Mouse (Mus musculus): ENCODE results near the gene Gm20831. TPM values are rescaled to one million over a fixed set of nuclear protein-coding genes. Genes with fewer than 3 reads are reported as not detected.
"Not testable (repeated sequence)": the region's sequence is repeated elsewhere in the genome, so short reads cannot be mapped to it uniquely, and the experiment has no call there.

Gene Gm20831
- total RNA-seq (2014; rRNA removed) (not detected in 2 replicates), polyA plus RNA-seq (2015; fragmentation: Nextera tagmentation; extraction: Ambion mirVana) (not detected in 2 replicates)

GRCm38 (mm10) chrY:17874441-17874840, at the start of gene Gm20831, which contains the start of gene Gm20772:
Gene Gm20831, plus strand, starts transcription at chrY:17874741.
Gene Gm20772, plus strand, starts transcription at chrY:17874741.
- H3K4me1 ChIP-seq (ENCODE audit: insufficient read depth, low read length); H3K36me3 ChIP-seq (ENCODE audit: insufficient read depth, low read length): not testable (repeated sequence)

GRCm38 (mm10) chrY:17846166-17846565, 28.4 kb upstream of the Gm20831 start, which contains the start of gene Gm21904:
Gene Gm21904, minus strand, starts transcription at chrY:17846266.
- no CpG with 5 or more reads among the region's 3 CpGs for WGBS

More at GRCm38 (mm10) chrY:17874441-17874840, at the start of gene Gm20831, which contains the start of gene Gm20772:
- DNase-seq (ENCODE audit: low spot score); H3K27ac ChIP-seq (ENCODE audit: low read depth, low read length); H3K4me3 ChIP-seq (ENCODE audit: low read depth, low read length); ATAC-seq (ENCODE audit: low FRiP score); H3K9me3 ChIP-seq (ENCODE audit: low read length); H3K9ac ChIP-seq (replicated peaks; ENCODE audit: low read length, poor library complexity, severe bottlenecking); H3K4me2 ChIP-seq (ENCODE audit: low read depth, low read length, poor library complexity, severe bottlenecking); H3K27me3 ChIP-seq (ENCODE audit: insufficient read depth, low read length): not testable (repeated sequence)

GRCm38 (mm10) chrY:17937230-17937629, 62.7 kb downstream of the Gm20831 start, which contains the start of gene Srsy:
Gene Srsy, minus strand, starts transcription at chrY:17937330.
- not testable (repeated sequence) for H3K27me3 ChIP-seq (ENCODE audit: insufficient read depth, low read length); DNase-seq (ENCODE audit: low spot score); H3K9ac ChIP-seq (replicated peaks; ENCODE audit: low read length, poor library complexity, severe bottlenecking); H3K4me2 ChIP-seq (ENCODE audit: low read depth, low read length, poor library complexity, severe bottlenecking); H3K27ac ChIP-seq (ENCODE audit: low read depth, low read length); H3K4me1 ChIP-seq (ENCODE audit: insufficient read depth, low read length); ATAC-seq (ENCODE audit: low FRiP score); H3K4me3 ChIP-seq (ENCODE audit: low read depth, low read length); H3K36me3 ChIP-seq (ENCODE audit: insufficient read depth, low read length); H3K9me3 ChIP-seq (ENCODE audit: low read length)
- no CpG with 5 or more reads among the region's 1 CpGs for WGBS

More at GRCm38 (mm10) chrY:17846166-17846565, 28.4 kb upstream of the Gm20831 start, which contains the start of gene Gm21904:
- not testable (repeated sequence) for ATAC-seq (ENCODE audit: low FRiP score); H3K36me3 ChIP-seq (ENCODE audit: insufficient read depth, low read length); H3K4me3 ChIP-seq (ENCODE audit: low read depth, low read length); H3K4me1 ChIP-seq (ENCODE audit: insufficient read depth, low read length); H3K27me3 ChIP-seq (ENCODE audit: insufficient read depth, low read length); H3K27ac ChIP-seq (ENCODE audit: low read depth, low read length); H3K4me2 ChIP-seq (ENCODE audit: low read depth, low read length, poor library complexity, severe bottlenecking); DNase-seq (ENCODE audit: low spot score); H3K9ac ChIP-seq (replicated peaks; ENCODE audit: low read length, poor library complexity, severe bottlenecking); H3K9me3 ChIP-seq (ENCODE audit: low read length)

Other genes starting within 250 kb of the Gm20831 start
- gene Gm21904, start 28.5 kb upstream of the Gm20831 start, total RNA-seq (2014; rRNA removed): not detected in 2 replicates
- gene Gm21904, start 28.5 kb upstream of the Gm20831 start, polyA plus RNA-seq (2015; fragmentation: Nextera tagmentation; extraction: Ambion mirVana): not detected in 2 replicates
- gene Gm20772, start within 50 bp of the Gm20831 start, total RNA-seq (2014; rRNA removed): not detected in 2 replicates
- not detected in 2 replicates for gene Gm20772, start within 50 bp of the Gm20831 start, polyA plus RNA-seq (2015; fragmentation: Nextera tagmentation; extraction: Ambion mirVana)
- not detected in 2 replicates for gene Srsy, start 62.6 kb downstream of the Gm20831 start, total RNA-seq (2014; rRNA removed)
- gene Srsy, start 62.6 kb downstream of the Gm20831 start, polyA plus RNA-seq (2015; fragmentation: Nextera tagmentation; extraction: Ambion mirVana): not detected in 2 replicates
- not detected in 2 replicates for gene Gm21764, start 187.1 kb downstream of the Gm20831 start, total RNA-seq (2014; rRNA removed)
- gene Gm21764, start 187.1 kb downstream of the Gm20831 start, polyA plus RNA-seq (2015; fragmentation: Nextera tagmentation; extraction: Ambion mirVana): not detected in 2 replicates
- gene Ssty1, start 214.4 kb downstream of the Gm20831 start, total RNA-seq (2014; rRNA removed): not detected in 2 replicates
- gene Ssty1, start 214.4 kb downstream of the Gm20831 start, polyA plus RNA-seq (2015; fragmentation: Nextera tagmentation; extraction: Ambion mirVana): not detected in 2 replicates